Mouse (Mus musculus): Measurements from ENCODE around the gene Setd1b. TPM values are rescaled to one million over a fixed set of nuclear protein-coding genes. Genes with fewer than 3 reads are reported as not detected.

Setd1b gene
- total and polyA plus RNA-seq, 3 experiments: 0.50 to 9.1 (median 2.3) TPM

- H3K9ac ChIP-seq (ENCODE audit: insufficient read depth, low read depth): no peak overlapping the region
- H3K4me1 ChIP-seq (ENCODE audit: control insufficient read depth in 1 of 2, insufficient read depth in 2 of 2): peaks cover 10 to 81% of the 10 kb centered on the region in 2 experiments
- dilution Hi-C loops (cut with MboI; ENCODE audit: extremely low pct_ligation_motif_present, extremely low pct_unique_long_range_greater_than_20kb, low sequenced_read_pairs) (no loop called here), in situ Hi-C loops (cut with MboI; ENCODE audit: low pct_ligation_motif_present, low pct_unique_long_range_greater_than_20kb, low sequenced_read_pairs) (loop anchor here (5.0 kb wide), 1 partner anchor 71 kb away; no protein-coding TSS in a partner anchor)
- H3K79me2 ChIP-seq (replicated peaks; ENCODE audit: control insufficient read depth, extremely low read depth, insufficient read depth, poor library complexity, severe bottlenecking): peaks cover 45% of the 10 kb centered on the region
- H3K36me3 ChIP-seq (replicated peaks in 1 of 2; ENCODE audit: control insufficient read depth in 1 of 2, insufficient read depth in 1 of 2, low read length in 1 of 2): peaks cover 25 to 57% of the 10 kb centered on the region in 2 experiments
- H3K27ac ChIP-seq (ENCODE audit: insufficient read depth, low read depth): peak overlapping the region; percentile 29; the same call in 1 of the 2 replicates
- H3K4me2 ChIP-seq (ENCODE audit: insufficient read depth, low read depth, poor library complexity, severe bottlenecking): no peak overlapping the region
- H3K9me3 ChIP-seq (replicated peaks; ENCODE audit: low read length): no peaks in the 10 kb centered on the region
- no peak overlapping the region for H3K4me3 ChIP-seq (replicated peaks in 1 of 3; ENCODE audit: low read depth in 2 of 3, low read length in 2 of 3, poor library complexity in 1 of 3)
- DNase-seq (ENCODE audit: extremely low read depth): peak; percentile 70
- TF ChIP-seq MAZ (IDR thresholded peaks at IDR 0.05; ENCODE audit: low read depth, low read length) (peak; percentile 76; the same call in 1 of the 2 replicates), ZC3H11A (IDR thresholded peaks at IDR 0.05; ENCODE audit: low read depth, low read length) (peak; percentile 61), E2F4 (IDR thresholded peaks at IDR 0.05; ENCODE audit: insufficient replicate concordance, low read depth, low read length) (no peak), MEF2A (IDR thresholded peaks at IDR 0.05; ENCODE audit: borderline replicate concordance, low read depth, low read length) (no peak), RAD21 (IDR thresholded peaks at IDR 0.05; ENCODE audit: low read depth, low read length) (peak; percentile 93), SIN3A (IDR thresholded peaks at IDR 0.05; ENCODE audit: low read length) (0 out of 2 replicates have a peak, but pooled peaks have one; percentile 79), NELFE (IDR thresholded peaks at IDR 0.05; ENCODE audit: low read depth, low read length) (peak; percentile 56; the same call in 1 of the 2 replicates), KAT2A (IDR thresholded peaks at IDR 0.05; ENCODE audit: insufficient replicate concordance, low read length) (no peak), NRF1 (IDR thresholded peaks at IDR 0.05; ENCODE audit: low read depth, low read length) (no peak), CHD2 (IDR thresholded peaks at IDR 0.05; ENCODE audit: low read length) (peak; percentile 74), ELF1 (IDR thresholded peaks at IDR 0.05; ENCODE audit: low read depth, low read length) (no peak), CTCF (conservative IDR thresholded peaks at IDR 0.05 in 1 of 2, IDR thresholded peaks at IDR 0.05 in 1 of 2; ENCODE audit: low read depth in 2 of 2, low read length in 2 of 2) (peak; percentile 92 to 99), TCF12 (IDR thresholded peaks at IDR 0.05; ENCODE audit: low read depth, low read length) (0 out of 2 replicates have a peak, but pooled peaks have one; percentile 24), SMC3 (IDR thresholded peaks at IDR 0.05; ENCODE audit: low read depth, low read length) (peak; percentile 98), MAX (IDR thresholded peaks at IDR 0.05; ENCODE audit: low read length) (0 out of 2 replicates have a peak, but pooled peaks have one; percentile 1), GABPA (IDR thresholded peaks at IDR 0.05; ENCODE audit: insufficient replicate concordance, low read depth, low read length) (no peak), IRF4 (IDR thresholded peaks at IDR 0.05; ENCODE audit: low read depth, low read length) (peak; percentile 13; the same call in 1 of the 2 replicates)
- no peaks in the 10 kb centered on the region for H3K27me3 ChIP-seq (replicated peaks)
Observed at GRCm38 (mm10) chr5:123133083-123133783, 8.8 kb upstream of the Setd1b start.

GRCm38 (mm10) chr5:123133784-123134143 is 8.2 kb upstream of the Setd1b start:
- Histone ChIP-seq H3K4me3 (replicated peaks in 1 of 3; ENCODE audit: low read depth in 2 of 3, low read length in 2 of 3, poor library complexity in 1 of 3) (no peak overlapping the region), H3K9ac (ENCODE audit: insufficient read depth, low read depth) (no peak overlapping the region), H3K79me2 (replicated peaks; ENCODE audit: control insufficient read depth, extremely low read depth, insufficient read depth, poor library complexity, severe bottlenecking) (peaks cover 45% of the 10 kb centered on the region), H3K27ac (ENCODE audit: insufficient read depth, low read depth) (peak overlapping the region; percentile 29; the same call in 1 of the 2 replicates), H3K4me2 (ENCODE audit: insufficient read depth, low read depth, poor library complexity, severe bottlenecking) (no peak overlapping the region), H3K4me1 (ENCODE audit: control insufficient read depth in 1 of 2, insufficient read depth in 2 of 2) (peaks cover 10 to 78% of the 10 kb centered on the region in 2 experiments), H3K27me3 (replicated peaks) (no peaks in the 10 kb centered on the region), H3K36me3 (replicated peaks in 1 of 2; ENCODE audit: control insufficient read depth in 1 of 2, insufficient read depth in 1 of 2, low read length in 1 of 2) (peaks cover 25 to 57% of the 10 kb centered on the region in 2 experiments), H3K9me3 (replicated peaks; ENCODE audit: low read length) (no peaks in the 10 kb centered on the region)
- in situ Hi-C loops (cut with MboI; ENCODE audit: low pct_ligation_motif_present, low pct_unique_long_range_greater_than_20kb, low sequenced_read_pairs) (loop anchor here (5.0 kb wide), 1 partner anchor 71 kb away; no protein-coding TSS in a partner anchor), dilution Hi-C loops (cut with MboI; ENCODE audit: extremely low pct_ligation_motif_present, extremely low pct_unique_long_range_greater_than_20kb, low sequenced_read_pairs) (no loop called here)
- TF ChIP-seq TBP (conservative IDR thresholded peaks at IDR 0.05; ENCODE audit: low read depth, low read length): no peak
- no peak for TF ChIP-seq ZC3H11A (IDR thresholded peaks at IDR 0.05; ENCODE audit: low read depth, low read length)
- peak; percentile 40; the same call in 1 of the 2 replicates for TF ChIP-seq MXI1 (IDR thresholded peaks at IDR 0.05; ENCODE audit: low read depth, low read length)
- 0 out of 2 replicates have a peak, but pooled peaks have one; percentile 8 for TF ChIP-seq MAX (IDR thresholded peaks at IDR 0.05; ENCODE audit: low read length)
- TF ChIP-seq SIN3A (IDR thresholded peaks at IDR 0.05; ENCODE audit: low read length): peak; percentile 75; the same call in 1 of the 2 replicates
- TF ChIP-seq MAZ (IDR thresholded peaks at IDR 0.05; ENCODE audit: low read depth, low read length): 0 out of 2 replicates have a peak, but pooled peaks have one; percentile 29
- TF ChIP-seq SMC3 (IDR thresholded peaks at IDR 0.05; ENCODE audit: low read depth, low read length): no peak
- TF ChIP-seq USF2 (conservative IDR thresholded peaks at IDR 0.05; ENCODE audit: low read depth, low read length): no peak
- no peak for TF ChIP-seq TCF12 (IDR thresholded peaks at IDR 0.05; ENCODE audit: low read depth, low read length)
- TF ChIP-seq POLR2A (IDR thresholded peaks at IDR 0.05; ENCODE audit: low read depth, low read length): no peak
- no peak for TF ChIP-seq GABPA (IDR thresholded peaks at IDR 0.05; ENCODE audit: insufficient replicate concordance, low read depth, low read length)
- no peak for TF ChIP-seq ZNF384 (IDR thresholded peaks at IDR 0.05; ENCODE audit: low read depth, low read length)
- no peak for DNase-seq (ENCODE audit: extremely low read depth)
